Mouse (Mus musculus): ENCODE measurements at regions not wholly inside any gene's neighbourhood (a gene's known extent, or its start where the extent isn't known, plus 50 kb on each side); places are given as distances from the start of the nearest gene placed in this dataset.

DNA sequence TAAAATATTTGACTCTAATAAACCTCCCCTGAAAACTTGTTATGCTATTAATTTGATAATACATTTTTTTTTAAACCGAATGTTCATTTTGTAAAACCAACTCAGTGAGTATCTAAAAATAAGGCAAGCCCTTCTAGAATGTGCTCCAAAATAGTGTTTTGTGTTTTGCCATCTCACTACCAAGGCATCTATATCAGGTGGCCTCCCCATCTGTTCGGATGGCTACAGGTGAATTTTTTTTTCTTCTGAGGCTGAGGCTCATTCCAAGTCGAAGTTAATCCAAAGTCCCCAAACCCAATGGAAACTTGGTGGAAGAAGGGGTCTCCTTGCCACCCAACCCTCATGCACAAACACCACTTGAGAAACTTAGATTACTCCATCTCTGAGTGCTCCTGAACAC, 396.3 kb upstream of the 3110018I06Rik start:
- Histone ChIP-seq H3K9me3 (ENCODE audit: control insufficient read depth, insufficient read depth, low read depth, low read length) (no peaks in the 10 kb centered on the region), H3K27ac (ENCODE audit: insufficient read depth, low read depth, low read length, poor library complexity, severe bottlenecking) (no peak overlapping the region)
- in situ Hi-C loops (cut with MboI; ENCODE audit: low sequenced_read_pairs in 2 of 2, unreplicated experiment in 2 of 2): no loop called here

DNA sequence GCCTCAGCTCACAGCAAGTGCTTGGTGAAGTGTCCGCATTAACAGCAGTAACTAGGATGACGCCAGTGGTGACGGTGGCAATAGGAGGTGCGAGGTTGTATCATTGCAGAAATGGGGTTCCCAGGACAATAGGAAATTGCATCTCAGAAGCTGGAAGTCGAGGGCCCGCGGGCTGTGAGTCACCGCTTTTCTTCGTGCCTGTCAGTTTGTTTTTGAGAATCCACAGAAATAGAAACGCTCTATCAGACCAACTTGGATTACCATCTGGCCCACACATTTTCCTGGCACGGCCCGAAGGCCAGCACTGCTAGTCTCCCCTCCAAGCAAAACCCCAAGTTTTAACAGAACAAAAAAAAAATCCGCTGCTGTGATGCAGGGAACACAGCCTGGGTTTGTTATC, 395.1 kb upstream of the 3110018I06Rik start:
- no peaks in the 10 kb centered on the region for H3K9me3 ChIP-seq (ENCODE audit: control insufficient read depth, insufficient read depth, low read depth, low read length)
- H3K27ac ChIP-seq (ENCODE audit: insufficient read depth, low read depth, low read length, poor library complexity, severe bottlenecking): no peak overlapping the region
- no peak for TF ChIP-seq ZC3H11A (IDR thresholded peaks at IDR 0.05; ENCODE audit: borderline replicate concordance, low read depth, low read length)
- TF ChIP-seq MAFK (IDR thresholded peaks at IDR 0.05; ENCODE audit: insufficient read depth, low read depth, low read length): no peak
- TF ChIP-seq HCFC1 (IDR thresholded peaks at IDR 0.05; ENCODE audit: borderline replicate concordance, insufficient read depth, low read length): no peak
- TF ChIP-seq ZNF384 (IDR thresholded peaks at IDR 0.05; ENCODE audit: low read depth, low read length): no peak
- TF ChIP-seq CHD2 (IDR thresholded peaks at IDR 0.05; ENCODE audit: low read depth, low read length): no peak
- no peak overlapping the region for H3K4me3 ChIP-seq (ENCODE audit: insufficient read depth in 1 of 2, low read depth in 1 of 2, low read length in 2 of 2, poor library complexity in 1 of 2, severe bottlenecking in 1 of 2)
- no peaks in the 10 kb centered on the region for H3K4me1 ChIP-seq (ENCODE audit: control insufficient read depth in 2 of 2, insufficient read depth in 2 of 2, low read length in 2 of 2, poor library complexity in 1 of 2)
- in situ Hi-C loops (cut with MboI; ENCODE audit: low sequenced_read_pairs in 2 of 2, unreplicated experiment in 2 of 2): no loop called here
- DNase-seq (ENCODE audit: low read depth, low spot score): no peak
- H3K36me3 ChIP-seq (ENCODE audit: control insufficient read depth, insufficient read depth, low read length, poor library complexity, severe bottlenecking): no peaks in the 10 kb centered on the region
- H3K9ac ChIP-seq (ENCODE audit: insufficient read depth, low read depth, low read length, poor library complexity, severe bottlenecking): no peak overlapping the region

More for the DNA sequence above, 396.3 kb upstream of the 3110018I06Rik start:
- DNase-seq (ENCODE audit: low read depth, low spot score): no peak
- Histone ChIP-seq H3K36me3 (ENCODE audit: control insufficient read depth, insufficient read depth, low read length, poor library complexity, severe bottlenecking) (no peaks in the 10 kb centered on the region), H3K9ac (ENCODE audit: insufficient read depth, low read depth, low read length, poor library complexity, severe bottlenecking) (no peak overlapping the region), H3K4me1 (ENCODE audit: control insufficient read depth in 2 of 2, insufficient read depth in 2 of 2, low read length in 2 of 2, poor library complexity in 1 of 2) (no peaks in the 10 kb centered on the region), H3K4me3 (ENCODE audit: insufficient read depth in 1 of 2, low read depth in 1 of 2, low read length in 2 of 2, poor library complexity in 1 of 2, severe bottlenecking in 1 of 2) (no peak overlapping the region)
- TF ChIP-seq HCFC1 (IDR thresholded peaks at IDR 0.05; ENCODE audit: borderline replicate concordance, insufficient read depth, low read length) (no peak), CHD2 (IDR thresholded peaks at IDR 0.05; ENCODE audit: low read depth, low read length) (no peak), MAFK (IDR thresholded peaks at IDR 0.05; ENCODE audit: insufficient read depth, low read depth, low read length) (no peak), ZC3H11A (IDR thresholded peaks at IDR 0.05; ENCODE audit: borderline replicate concordance, low read depth, low read length) (no peak), ZNF384 (IDR thresholded peaks at IDR 0.05; ENCODE audit: low read depth, low read length) (no peak)

DNA sequence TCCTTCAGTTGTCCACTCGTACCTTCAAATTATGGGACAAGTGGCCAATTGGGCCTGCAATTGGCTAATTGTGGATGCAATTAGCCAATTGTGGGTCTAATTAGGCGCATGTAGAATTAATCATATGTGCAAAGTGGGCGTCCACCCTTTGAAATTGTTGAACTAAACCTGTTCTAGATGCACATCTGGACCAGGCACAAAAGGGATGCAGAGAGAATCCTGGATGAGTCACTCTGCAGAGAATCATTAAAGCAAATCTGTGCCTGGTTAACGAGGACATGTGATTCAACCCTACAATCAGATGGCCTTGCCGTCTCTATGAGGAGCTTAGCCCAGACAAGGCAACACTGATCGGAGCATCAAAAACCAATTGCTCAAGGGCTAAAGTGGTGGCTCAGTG, 393.0 kb upstream of the 3110018I06Rik start:
- no peak for DNase-seq (ENCODE audit: low read depth, low spot score)
- Histone ChIP-seq H3K4me3 (ENCODE audit: insufficient read depth in 1 of 2, low read depth in 1 of 2, low read length in 2 of 2, poor library complexity in 1 of 2, severe bottlenecking in 1 of 2) (no peak overlapping the region), H3K9me3 (ENCODE audit: control insufficient read depth, insufficient read depth, low read depth, low read length) (no peaks in the 10 kb centered on the region), H3K4me1 (ENCODE audit: control insufficient read depth in 2 of 2, insufficient read depth in 2 of 2, low read length in 2 of 2, poor library complexity in 1 of 2) (no peaks in the 10 kb centered on the region), H3K36me3 (ENCODE audit: control insufficient read depth, insufficient read depth, low read length, poor library complexity, severe bottlenecking) (no peaks in the 10 kb centered on the region), H3K9ac (ENCODE audit: insufficient read depth, low read depth, low read length, poor library complexity, severe bottlenecking) (no peak overlapping the region), H3K27ac (ENCODE audit: insufficient read depth, low read depth, low read length, poor library complexity, severe bottlenecking) (no peak overlapping the region)
- in situ Hi-C loops (cut with MboI; ENCODE audit: low sequenced_read_pairs in 2 of 2, unreplicated experiment in 2 of 2): no loop called here
- TF ChIP-seq MAFK (IDR thresholded peaks at IDR 0.05; ENCODE audit: insufficient read depth, low read depth, low read length): no peak
- no peak for TF ChIP-seq ZNF384 (IDR thresholded peaks at IDR 0.05; ENCODE audit: low read depth, low read length)
- TF ChIP-seq CHD2 (IDR thresholded peaks at IDR 0.05; ENCODE audit: low read depth, low read length): no peak
- TF ChIP-seq ZC3H11A (IDR thresholded peaks at IDR 0.05; ENCODE audit: borderline replicate concordance, low read depth, low read length): no peak
- no peak for TF ChIP-seq HCFC1 (IDR thresholded peaks at IDR 0.05; ENCODE audit: borderline replicate concordance, insufficient read depth, low read length)

DNA sequence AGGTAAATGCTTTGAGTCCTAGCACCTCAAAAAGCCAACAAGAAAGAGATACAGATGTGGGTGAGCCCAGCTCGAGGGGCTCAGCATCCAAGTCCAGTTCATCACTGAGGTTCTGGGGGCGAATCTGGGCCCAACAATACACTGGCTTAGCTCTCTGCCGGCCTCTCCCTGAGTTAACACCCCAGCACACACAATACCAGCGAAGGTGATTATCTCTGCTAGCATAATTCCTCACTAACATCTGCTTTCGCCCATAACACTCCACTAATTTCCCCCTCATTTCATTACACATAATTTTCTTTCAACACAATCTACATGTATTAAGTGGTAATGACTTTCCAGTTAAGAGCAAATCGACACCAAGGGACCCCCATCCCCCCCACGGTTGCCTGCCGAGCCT, 383.9 kb upstream of the 3110018I06Rik start:
- TF ChIP-seq ZC3H11A (IDR thresholded peaks at IDR 0.05; ENCODE audit: borderline replicate concordance, low read depth, low read length) (no peak), ZNF384 (IDR thresholded peaks at IDR 0.05; ENCODE audit: low read depth, low read length) (no peak), HCFC1 (IDR thresholded peaks at IDR 0.05; ENCODE audit: borderline replicate concordance, insufficient read depth, low read length) (no peak), MAFK (IDR thresholded peaks at IDR 0.05; ENCODE audit: insufficient read depth, low read depth, low read length) (no peak)
- H3K4me3 ChIP-seq (ENCODE audit: insufficient read depth in 1 of 2, low read depth in 1 of 2, low read length in 2 of 2, poor library complexity in 1 of 2, severe bottlenecking in 1 of 2): no peak overlapping the region
- no peaks in the 10 kb centered on the region for H3K9me3 ChIP-seq (ENCODE audit: control insufficient read depth, insufficient read depth, low read depth, low read length)
- no peaks in the 10 kb centered on the region for H3K4me1 ChIP-seq (ENCODE audit: control insufficient read depth in 2 of 2, insufficient read depth in 2 of 2, low read length in 2 of 2, poor library complexity in 1 of 2)
- no peak overlapping the region for H3K27ac ChIP-seq (ENCODE audit: insufficient read depth, low read depth, low read length, poor library complexity, severe bottlenecking)
- H3K9ac ChIP-seq (ENCODE audit: insufficient read depth, low read depth, low read length, poor library complexity, severe bottlenecking): no peak overlapping the region
- in situ Hi-C loops (cut with MboI; ENCODE audit: low sequenced_read_pairs in 2 of 2, unreplicated experiment in 2 of 2): no loop called here
- no peaks in the 10 kb centered on the region for H3K36me3 ChIP-seq (ENCODE audit: control insufficient read depth, insufficient read depth, low read length, poor library complexity, severe bottlenecking)
- DNase-seq (ENCODE audit: low read depth, low spot score): no peak

DNA sequence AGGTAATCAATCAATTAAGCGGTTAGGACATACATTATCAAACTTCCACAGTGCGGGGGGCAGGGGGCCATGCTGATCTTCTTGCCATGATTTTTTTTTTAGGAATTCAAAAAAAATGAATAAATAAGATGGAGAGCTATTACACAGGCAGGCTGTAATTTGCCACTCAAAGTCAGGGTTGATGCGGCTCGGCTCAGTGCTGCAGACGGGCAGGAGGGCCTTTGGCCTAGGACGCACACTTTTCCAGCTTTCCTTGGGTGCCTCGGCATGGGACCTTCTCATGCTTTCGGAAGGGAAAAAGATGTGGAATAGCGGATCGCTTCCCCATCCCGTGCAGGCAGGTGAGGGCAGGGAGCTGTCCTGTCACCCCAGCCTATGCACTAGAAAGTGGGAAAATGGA, 383.4 kb upstream of the 3110018I06Rik start:
- DNase-seq (ENCODE audit: low read depth, low spot score): no peak
- H3K9me3 ChIP-seq (ENCODE audit: control insufficient read depth, insufficient read depth, low read depth, low read length): no peaks in the 10 kb centered on the region
- H3K4me3 ChIP-seq (ENCODE audit: insufficient read depth in 1 of 2, low read depth in 1 of 2, low read length in 2 of 2, poor library complexity in 1 of 2, severe bottlenecking in 1 of 2): no peak overlapping the region
- in situ Hi-C loops (cut with MboI; ENCODE audit: low sequenced_read_pairs in 2 of 2, unreplicated experiment in 2 of 2): no loop called here
- H3K9ac ChIP-seq (ENCODE audit: insufficient read depth, low read depth, low read length, poor library complexity, severe bottlenecking): no peak overlapping the region
- no peaks in the 10 kb centered on the region for H3K36me3 ChIP-seq (ENCODE audit: control insufficient read depth, insufficient read depth, low read length, poor library complexity, severe bottlenecking)
- H3K4me1 ChIP-seq (ENCODE audit: control insufficient read depth in 2 of 2, insufficient read depth in 2 of 2, low read length in 2 of 2, poor library complexity in 1 of 2): no peaks in the 10 kb centered on the region
- TF ChIP-seq MAFK (IDR thresholded peaks at IDR 0.05; ENCODE audit: insufficient read depth, low read depth, low read length): no peak
- no peak for TF ChIP-seq ZC3H11A (IDR thresholded peaks at IDR 0.05; ENCODE audit: borderline replicate concordance, low read depth, low read length)
- TF ChIP-seq HCFC1 (IDR thresholded peaks at IDR 0.05; ENCODE audit: borderline replicate concordance, insufficient read depth, low read length): no peak
- no peak for TF ChIP-seq ZNF384 (IDR thresholded peaks at IDR 0.05; ENCODE audit: low read depth, low read length)
- no peak for TF ChIP-seq CHD2 (IDR thresholded peaks at IDR 0.05; ENCODE audit: low read depth, low read length)
- no peak overlapping the region for H3K27ac ChIP-seq (ENCODE audit: insufficient read depth, low read depth, low read length, poor library complexity, severe bottlenecking)

All from ES-E14 (cell line).